Mouse (Mus musculus) liver, postnatal 0 days (tissue): ENCODE measurements around the gene Ocm. TPM values are rescaled to one million over a fixed set of nuclear protein-coding genes. Genes with fewer than 3 reads are reported as not detected.

Experiments
- ATAC-seq: fragments of 200-750 bp; cut with Nextera tagmentation; 2 replicates; pipeline ENCODE4 v1.8.0; 2017; ENCODE audit warnings: mild to moderate bottlenecking, moderate library complexity
- DNase-seq: peaks from one replicate; pipeline ENCODE4 v3.0.0-alpha.2; 2016
- H3K27ac ChIP-seq: fragments of 300-500 bp; sonication (generic); 2 replicates; pipeline ENCODE4 v1.5.1; 2014; ENCODE audit warnings: antibody characterized with exemption, moderate library complexity, mild to moderate bottlenecking, low read depth
- H3K27me3 ChIP-seq: fragments of 300-500 bp; sonication (generic); 2 replicates; pipeline ENCODE4 v1.6.1; 2014; ENCODE audit warnings: low read length, control low read depth, mixed read lengths; ENCODE audit not compliant: insufficient read depth
- H3K36me3 ChIP-seq: fragments of 300-500 bp; sonication (generic); replicated peaks from 2 replicates; pipeline ENCODE4 v1.6.1; 2014; ENCODE audit warnings: mild to moderate bottlenecking, control low read depth, low read length, moderate library complexity, mixed read lengths; ENCODE audit not compliant: insufficient read depth
- H3K4me1 ChIP-seq: fragments of 300-500 bp; sonication (generic); 2 replicates; pipeline ENCODE4 v1.6.1; 2014; ENCODE audit warnings: antibody characterized with exemption, mild to moderate bottlenecking, control low read depth; ENCODE audit not compliant: insufficient read depth
- H3K4me2 ChIP-seq: fragments of 300-500 bp; sonication (generic); 2 replicates; pipeline ENCODE4 v1.6.1; 2014; ENCODE audit warnings: low read depth, mild to moderate bottlenecking, low read length, moderate library complexity, mixed read lengths
- H3K4me3 ChIP-seq: fragments of 300-500 bp; sonication (generic); 2 replicates; pipeline ENCODE4 v1.5.1; 2014; ENCODE audit warnings: low read depth, low read length
- H3K9ac ChIP-seq: fragments of 300-500 bp; sonication (generic); replicated peaks from 2 replicates; pipeline ENCODE4 v1.6.1; 2014; ENCODE audit warnings: mild to moderate bottlenecking, moderate library complexity
- H3K9me3 ChIP-seq: fragments of 300-500 bp; sonication (generic); 2 replicates; pipeline ENCODE4 v1.6.1; 2016; ENCODE audit warnings: mild to moderate bottlenecking, control low read depth, low read length, mixed read lengths
- CTCF ChIP-seq: sonication (generic); IDR thresholded peaks from 2 replicates; pipeline ENCODE4 v1.5.1; 2016; ENCODE audit warnings: antibody characterized with exemption, low read depth
- EP300 ChIP-seq: IDR thresholded peaks from 2 replicates; pipeline ENCODE4 v1.6.1; 2016; ENCODE audit warnings: antibody characterized with exemption, low read depth, mild to moderate bottlenecking
- WGBS: fragments of 180-500 bp; shearing (Covaris S2); extraction: QIAGEN DNeasy Blood & Tissue Kit; methylation state at CpG from one replicate; pipeline ENCODE4 v1.1.7; 2014; ENCODE audit not compliant: insufficient replicate concordance; 5-methylcytosine and 5-hydroxymethylcytosine counted together
- polyA plus RNA-seq: library from polyadenylated mRNA; unstranded; fragments of >200 nt; fragmentation: Nextera tagmentation; extraction: Ambion mirVana; gene quantifications from 2 replicates; pipeline ENCODE4 v1.2.1, GENCODE M21; 2015

The Ocm gene
- polyA plus RNA-seq, 1 experiment from 2014 or later = not detected

DNA sequence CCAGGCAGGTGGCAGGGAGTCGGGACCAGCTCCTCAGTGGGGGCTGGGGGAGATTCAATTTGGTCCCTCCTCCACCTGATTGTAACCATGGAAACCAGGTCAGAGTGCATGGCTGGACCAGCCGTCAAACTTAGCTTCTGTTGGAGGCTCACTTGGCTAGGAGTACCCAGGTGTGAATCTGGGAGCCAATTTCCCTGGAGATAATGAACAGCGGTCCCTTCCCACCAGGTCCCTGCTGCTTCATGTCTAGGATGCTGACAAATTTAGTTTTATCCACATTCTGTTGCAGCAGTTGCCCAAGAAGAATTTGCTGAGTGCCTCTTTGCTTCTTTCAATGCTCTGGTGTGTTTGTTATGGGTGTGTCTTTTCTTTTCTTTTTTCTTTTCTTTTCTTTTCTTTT, 27.0 kb upstream of the Ocm start:
- WGBS = 40% methylated on average over 3 of the region's 3 CpGs
- Histone ChIP-seq H3K4me3 (no peak overlapping the region), H3K4me1 (no peaks in the 10 kb centered on the region), H3K4me2 (no peak overlapping the region), H3K27ac (no peak overlapping the region), H3K9ac (no peak overlapping the region), H3K36me3 (no peaks in the 10 kb centered on the region), H3K27me3 (no peaks in the 10 kb centered on the region), H3K9me3 (no peaks in the 10 kb centered on the region)
- ATAC-seq = no peak
- TF ChIP-seq EP300 = no peak
- TF ChIP-seq CTCF = no peak
- DNase-seq = no peak

GRCm38 (mm10) chr5:144051268-144051667, 24.8 kb upstream of the Ocm start:
- TF ChIP-seq CTCF = peak; percentile 63
- TF ChIP-seq EP300 = no peak
- Histone ChIP-seq H3K4me3 (no peak overlapping the region), H3K27ac (no peak overlapping the region), H3K9me3 (no peaks in the 10 kb centered on the region), H3K4me2 (no peak overlapping the region), H3K4me1 (no peaks in the 10 kb centered on the region), H3K27me3 (no peaks in the 10 kb centered on the region), H3K9ac (no peak overlapping the region), H3K36me3 (no peaks in the 10 kb centered on the region)
- peak; percentile 20 for DNase-seq
- ATAC-seq = no peak

GRCm38 (mm10) chr5:144049881-144050280, 23.4 kb upstream of the Ocm start:
- no peak overlapping the region for H3K9ac ChIP-seq
- no peaks in the 10 kb centered on the region for H3K36me3 ChIP-seq
- H3K4me2 ChIP-seq = no peak overlapping the region

GRCm38 (mm10) chr5:144047324-144047723, 20.9 kb upstream of the Ocm start:
- DNase-seq = no peak
- Histone ChIP-seq H3K4me2 (no peak overlapping the region), H3K27me3 (no peaks in the 10 kb centered on the region), H3K36me3 (no peaks in the 10 kb centered on the region), H3K9me3 (no peaks in the 10 kb centered on the region), H3K9ac (no peak overlapping the region), H3K4me1 (no peaks in the 10 kb centered on the region), H3K27ac (no peak overlapping the region), H3K4me3 (no peak overlapping the region)
- no peak for ATAC-seq
- 60% methylated on average over 13 of the region's 13 CpGs for WGBS
- TF ChIP-seq CTCF (no peak), EP300 (no peak)

More at GRCm38 (mm10) chr5:144049881-144050280, 23.4 kb upstream of the Ocm start:
- Histone ChIP-seq H3K27ac (no peak overlapping the region), H3K4me3 (no peak overlapping the region), H3K4me1 (no peaks in the 10 kb centered on the region), H3K27me3 (no peaks in the 10 kb centered on the region), H3K9me3 (no peaks in the 10 kb centered on the region)
- no peak for DNase-seq
- ATAC-seq = no peak
- no peak for TF ChIP-seq EP300
- no peak for TF ChIP-seq CTCF
- WGBS = 60% methylated on average over 3 of the region's 3 CpGs

DNA sequence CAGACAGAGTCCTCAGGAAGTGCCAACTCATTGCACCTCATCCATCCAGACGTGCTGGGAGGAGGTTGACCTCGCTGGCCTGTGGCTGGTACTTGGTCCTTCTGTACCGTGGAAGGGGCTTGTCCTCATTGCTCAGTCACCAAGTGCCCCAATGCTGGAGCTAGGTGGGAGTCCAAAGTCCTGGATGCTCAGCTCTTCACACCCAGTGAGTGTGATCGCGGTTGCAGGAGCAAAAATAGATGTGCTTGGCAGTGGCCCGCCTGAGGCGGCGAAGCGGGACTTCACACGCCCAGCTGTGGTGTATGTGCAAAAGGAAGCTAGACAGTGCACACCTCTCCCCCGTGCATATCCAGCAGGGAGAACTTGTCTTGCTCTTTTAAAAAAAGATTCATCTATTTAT, 16.7 kb upstream of the Ocm start:
- WGBS = 72% methylated on average over 11 of the region's 11 CpGs
- Histone ChIP-seq H3K27me3 (no peaks in the 10 kb centered on the region), H3K27ac (no peak overlapping the region), H3K36me3 (no peaks in the 10 kb centered on the region), H3K4me3 (no peak overlapping the region), H3K9ac (no peak overlapping the region), H3K4me1 (no peaks in the 10 kb centered on the region), H3K4me2 (no peak overlapping the region), H3K9me3 (no peaks in the 10 kb centered on the region)
- DNase-seq (no peak), ATAC-seq (no peak)
- TF ChIP-seq EP300 (no peak), CTCF (no peak)

DNA sequence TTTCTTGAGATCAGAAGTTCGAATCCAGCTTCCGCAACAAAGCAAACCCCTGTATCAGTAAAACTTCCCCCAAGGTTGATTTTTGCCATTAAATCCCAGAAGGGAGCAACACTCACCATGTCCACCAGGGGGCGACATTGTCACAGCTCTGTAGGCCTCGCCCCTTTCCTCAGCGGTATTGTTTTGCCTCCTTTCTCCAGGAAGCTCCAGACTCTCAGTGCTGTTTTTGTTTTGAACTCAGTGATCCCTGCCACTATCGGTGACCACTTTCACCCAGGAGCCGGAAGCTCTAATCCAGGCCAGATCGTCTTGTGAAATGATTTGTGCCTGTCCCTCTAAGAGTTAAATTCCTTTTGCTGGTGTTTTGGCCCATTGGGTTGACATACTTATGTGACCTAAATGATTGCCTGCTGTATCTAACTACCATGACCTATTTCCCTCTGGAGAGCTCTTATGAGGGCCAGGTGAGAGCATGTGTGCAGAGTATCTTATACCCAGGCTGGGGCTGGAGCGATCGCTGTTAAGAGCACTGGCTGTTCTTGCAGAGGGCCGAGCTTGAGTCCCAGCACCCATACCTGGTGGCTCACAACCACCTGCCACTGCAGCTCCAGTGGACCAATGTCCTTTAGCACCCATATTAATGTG, 14.4 kb upstream of the Ocm start:
- DNase-seq (peak; percentile 78), ATAC-seq (no peak)
- H3K9ac ChIP-seq = no peak overlapping the region
- no peak overlapping the region for H3K27ac ChIP-seq
- H3K36me3 ChIP-seq = no peaks in the 10 kb centered on the region
- 0 out of 2 replicates have a peak overlapping the region, but pooled peaks have one; percentile 13 for H3K4me2 ChIP-seq
- TF ChIP-seq EP300 (no peak), CTCF (peak; percentile 97)
- H3K27me3 ChIP-seq = no peaks in the 10 kb centered on the region
- no peaks in the 10 kb centered on the region for H3K9me3 ChIP-seq
- 41% methylated on average over 11 of the region's 11 CpGs for WGBS
- H3K4me3 ChIP-seq = no peak overlapping the region
- no peaks in the 10 kb centered on the region for H3K4me1 ChIP-seq

DNA sequence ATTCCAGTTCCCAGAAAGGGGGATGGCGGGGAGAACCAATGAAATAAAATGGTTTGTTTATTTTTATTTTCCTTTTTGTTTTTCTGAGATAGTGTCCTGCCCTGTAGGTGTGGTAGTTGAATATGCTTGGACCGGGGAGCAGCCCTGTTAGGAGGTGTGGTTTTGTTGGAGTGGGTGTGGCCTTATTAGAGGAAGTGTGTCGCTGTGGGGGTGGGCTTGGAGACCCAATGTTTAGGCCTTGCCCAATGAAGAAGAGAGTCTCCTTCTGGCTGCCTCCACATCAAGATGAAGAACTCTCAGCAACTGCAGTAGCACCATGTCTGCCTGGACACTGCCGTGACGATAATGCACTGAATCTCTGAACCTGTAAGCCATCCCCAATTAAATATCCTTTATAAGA, 13.4 kb upstream of the Ocm start:
- Histone ChIP-seq H3K4me3 (no peak overlapping the region), H3K27me3 (no peaks in the 10 kb centered on the region), H3K4me1 (no peaks in the 10 kb centered on the region), H3K4me2 (no peak overlapping the region), H3K27ac (no peak overlapping the region), H3K9ac (no peak overlapping the region), H3K9me3 (no peaks in the 10 kb centered on the region), H3K36me3 (no peaks in the 10 kb centered on the region)
- no peak for ATAC-seq
- TF ChIP-seq EP300 = no peak
- TF ChIP-seq CTCF = no peak
- no peak for DNase-seq
- WGBS = 82% methylated on average over 5 of the region's 5 CpGs
